Mouse (Mus musculus): ENCODE results near the gene Auts2.

DNA sequence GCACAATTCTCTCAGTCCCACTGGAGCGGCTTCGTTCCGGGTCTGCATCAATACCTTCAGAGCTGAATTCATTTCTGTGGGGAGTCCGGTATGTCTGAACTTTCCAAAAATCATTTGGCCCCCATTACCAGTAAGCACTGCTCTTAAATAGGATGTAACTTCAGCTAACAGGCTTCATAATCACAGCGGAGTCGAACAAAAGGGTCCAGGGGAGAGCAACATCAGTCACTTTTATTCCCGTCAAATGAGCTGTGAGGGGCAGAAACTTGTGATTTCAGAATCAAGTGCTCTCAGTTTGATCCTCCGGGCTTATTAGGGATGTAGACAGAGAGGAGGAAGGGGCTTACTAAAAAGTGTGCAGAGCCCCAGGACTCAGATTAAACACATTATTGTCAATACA, 629.6 kb downstream of the Auts2 start:
- TF ChIP-seq ZNF384 (IDR thresholded peaks at IDR 0.05; ENCODE audit: low read depth, low read length) (no peak), ZC3H11A (IDR thresholded peaks at IDR 0.05; ENCODE audit: borderline replicate concordance, low read depth, low read length) (no peak), HCFC1 (IDR thresholded peaks at IDR 0.05; ENCODE audit: borderline replicate concordance, insufficient read depth, low read length) (no peak), CHD2 (IDR thresholded peaks at IDR 0.05; ENCODE audit: low read depth, low read length) (no peak), MAFK (IDR thresholded peaks at IDR 0.05; ENCODE audit: insufficient read depth, low read depth, low read length) (no peak)
